Mouse (Mus musculus) heart, adult 2 months (tissue): ENCODE measurements around the gene Cd300lf. TPM values are rescaled to one million over a fixed set of nuclear protein-coding genes. Genes with fewer than 3 reads are reported as not detected.

Experiments
- DNase-seq, 2 experiments: peaks; one replicate each; pipeline ENCODE4 v3.0.0; 2021
- H3K27ac ChIP-seq: fragments of 200-600 bp; 2 replicates; pipeline ENCODE4 v1.8.1; 2022
- H3K27me3 ChIP-seq: fragments of 200-500 bp; 2 replicates; pipeline ENCODE4 v1.6.1; 2012; ENCODE audit warnings: mild to moderate bottlenecking, low read length, inconsistent platforms, mixed read lengths; ENCODE audit not compliant: control insufficient read depth, insufficient read depth
- H3K36me3 ChIP-seq: fragments of 200-500 bp; 2 replicates; pipeline ENCODE4 v1.6.1; 2012; ENCODE audit warnings: low read length, inconsistent platforms; ENCODE audit not compliant: control insufficient read depth, insufficient read depth
- H3K4me1 ChIP-seq: fragments of 200-500 bp; 2 replicates; pipeline ENCODE4 v1.6.1; 2011; ENCODE audit warnings: low read length; ENCODE audit not compliant: control insufficient read depth, insufficient read depth
- H3K4me3 ChIP-seq: fragments of 200-600 bp; 2 replicates; pipeline ENCODE4 v1.8.1; 2022
- H3K79me2 ChIP-seq: fragments of 200-500 bp; replicated peaks from 2 replicates; pipeline ENCODE4 v1.6.1; 2012; ENCODE audit warnings: mild to moderate bottlenecking, inconsistent platforms, low read length, moderate library complexity, mixed read lengths; ENCODE audit not compliant: control insufficient read depth, insufficient read depth
- H3K9ac ChIP-seq: fragments of 200-500 bp; 2 replicates; pipeline ENCODE4 v1.6.1; 2012; ENCODE audit warnings: low read depth, mild to moderate bottlenecking, control low read depth, inconsistent platforms, low read length, mixed read lengths
- CTCF ChIP-seq: fragments of 200-600 bp; IDR thresholded peaks from 2 replicates; pipeline ENCODE4 v1.8.1; 2022; ENCODE audit warnings: antibody characterized with exemption, mild to moderate bottlenecking, moderate library complexity
- EP300 ChIP-seq: fragments of 200-500 bp; IDR thresholded peaks from 2 replicates; pipeline ENCODE4 v1.6.1; 2011; ENCODE audit warnings: low read depth, low read length, control low read depth; ENCODE audit not compliant: insufficient read depth
- POLR2A ChIP-seq: fragments of 200-500 bp; IDR thresholded peaks from 2 replicates; pipeline ENCODE4 v1.6.1; 2011; ENCODE audit warnings: mild to moderate bottlenecking, low read depth, low read length, control low read depth; ENCODE audit not compliant: insufficient read depth
- WGBS: fragments of 180-500 bp; shearing (Covaris S2); methylation state at CpG from one replicate; pipeline ENCODE4 v1.1.7; 2018; 5-methylcytosine and 5-hydroxymethylcytosine counted together
- intact Hi-C: fragments of 180-260 bp; cut with DNase I; formaldehyde crosslinking; loops from one replicate; pipeline ENCODE4 v1.15.1; 2025
- polyA plus RNA-seq: library from polyadenylated mRNA; depleted of rRNA; stranded (reverse); fragments of >200 nt; gene quantifications from 2 replicates; pipeline ENCODE4 v1.2.3, GENCODE M21; 2012
- total RNA-seq, 2 experiments: library from RNA; stranded (reverse); gene quantifications; 2 replicates each; pipeline ENCODE4 v1.2.3; 2021

The Cd300lf gene
- total and polyA plus RNA-seq, 3 experiments: 0.11 to 1.00 (median 0.60) TPM

DNA sequence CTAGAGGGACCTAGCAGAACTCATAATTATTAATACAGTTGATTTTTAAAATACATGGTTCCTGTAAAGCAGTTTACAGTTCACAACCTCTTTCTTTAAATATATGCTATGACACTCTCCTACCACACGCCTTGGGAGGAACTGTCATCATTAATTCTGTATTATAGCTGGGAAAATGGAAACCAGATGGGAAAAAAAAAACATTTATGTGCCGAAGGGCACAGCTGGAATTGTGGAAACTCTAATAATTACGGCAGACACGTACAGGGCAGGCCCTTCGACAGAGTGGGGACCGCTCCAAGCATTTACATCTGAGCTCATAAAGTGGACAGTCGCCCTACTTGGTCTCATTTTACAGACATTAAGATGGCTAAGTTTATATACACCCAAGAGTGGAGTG lies 33.1 kb downstream of the Cd300lf start:
- TF ChIP-seq CTCF (no peak), EP300 (no peak), POLR2A (no peak)
- Histone ChIP-seq H3K4me3 (no peak overlapping the region), H3K36me3 (no peaks in the 10 kb centered on the region), H3K79me2 (no peaks in the 10 kb centered on the region), H3K27me3 (no peaks in the 10 kb centered on the region), H3K27ac (no peak overlapping the region), H3K4me1 (peaks cover 2% of the 10 kb centered on the region; the same call in 1 of the 2 replicates), H3K9ac (no peak overlapping the region)
- DNase-seq: no peak
- intact Hi-C loops: no loop called here
- WGBS: 78% methylated on average over 7 of the region's 7 CpGs

DNA sequence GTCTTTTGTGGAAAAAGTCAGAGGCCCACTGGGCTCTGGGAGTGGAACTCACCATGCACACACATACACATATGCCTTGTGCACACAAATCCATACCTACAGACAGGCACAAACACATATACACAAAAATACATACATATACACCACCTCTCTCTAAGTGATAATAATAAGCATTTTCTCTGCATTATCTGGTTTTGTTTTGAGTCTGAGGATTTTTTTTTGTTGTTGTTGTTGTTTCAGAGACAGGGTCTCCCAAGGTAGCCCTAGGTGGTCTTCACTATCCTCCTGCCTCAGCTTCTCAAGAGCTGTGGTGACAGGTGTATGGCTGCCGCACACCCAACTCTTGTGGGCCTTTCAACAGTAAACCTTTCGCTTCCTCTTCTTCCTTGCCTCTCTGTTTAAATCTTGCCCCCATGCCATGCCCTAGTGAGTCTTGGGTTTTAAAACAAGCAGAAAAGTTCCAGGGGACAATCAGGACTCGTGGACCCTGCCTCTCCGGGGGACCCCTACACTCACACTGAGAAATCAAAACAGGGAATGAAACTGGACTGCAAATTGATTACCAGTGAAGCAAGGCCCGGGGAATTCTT lies 33.7 kb downstream of the Cd300lf start:
- Histone ChIP-seq H3K36me3 (no peaks in the 10 kb centered on the region), H3K4me1 (peaks cover 2% of the 10 kb centered on the region; the same call in 1 of the 2 replicates), H3K4me3 (no peak overlapping the region), H3K27me3 (no peaks in the 10 kb centered on the region), H3K79me2 (no peaks in the 10 kb centered on the region), H3K9ac (no peak overlapping the region), H3K27ac (no peak overlapping the region)
- 82% methylated on average over 5 of the region's 5 CpGs for WGBS
- intact Hi-C loops: no loop called here
- no peak for DNase-seq
- TF ChIP-seq CTCF (no peak), EP300 (no peak), POLR2A (no peak)

DNA sequence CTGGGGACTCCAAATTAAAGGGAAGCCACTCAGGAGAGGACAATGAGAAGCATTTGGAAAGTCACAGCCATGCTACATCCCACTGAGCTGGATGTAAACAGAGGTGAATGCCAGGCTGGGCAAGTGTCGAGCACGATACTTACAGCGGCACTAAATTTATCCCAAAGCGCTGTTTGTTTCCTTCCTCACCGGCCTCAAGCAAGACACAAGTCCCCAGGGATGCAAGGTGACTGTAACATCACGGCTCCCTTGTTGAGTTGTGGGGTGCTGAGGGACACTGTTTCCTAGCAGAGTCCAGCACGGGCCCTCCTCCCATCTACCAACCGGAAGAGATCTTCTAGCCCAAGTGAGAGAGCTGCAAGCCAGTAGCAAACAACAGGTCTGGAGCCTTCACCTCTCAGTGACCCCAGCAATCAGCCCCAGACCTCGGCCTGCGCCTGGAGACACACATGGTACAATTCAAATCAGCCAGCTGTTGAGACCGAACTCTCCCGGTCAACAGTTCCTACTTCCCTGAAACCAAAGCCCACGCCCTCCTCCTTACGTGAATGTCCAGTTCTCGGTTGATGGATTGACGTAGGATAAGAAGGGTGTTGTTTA lies 34.5 kb downstream of the Cd300lf start:
- WGBS: 41% methylated on average over 16 of the region's 16 CpGs
- no peak for DNase-seq
- intact Hi-C loops: no loop called here
- H3K27ac ChIP-seq: no peak overlapping the region
- TF ChIP-seq POLR2A: no peak
- no peak for TF ChIP-seq CTCF
- no peak for TF ChIP-seq EP300
- H3K36me3 ChIP-seq: no peaks in the 10 kb centered on the region
- H3K79me2 ChIP-seq: no peaks in the 10 kb centered on the region
- peaks cover 2% of the 10 kb centered on the region; the same call in 1 of the 2 replicates for H3K4me1 ChIP-seq
- H3K9ac ChIP-seq: no peak overlapping the region
- no peak overlapping the region for H3K4me3 ChIP-seq
- H3K27me3 ChIP-seq: no peaks in the 10 kb centered on the region

DNA sequence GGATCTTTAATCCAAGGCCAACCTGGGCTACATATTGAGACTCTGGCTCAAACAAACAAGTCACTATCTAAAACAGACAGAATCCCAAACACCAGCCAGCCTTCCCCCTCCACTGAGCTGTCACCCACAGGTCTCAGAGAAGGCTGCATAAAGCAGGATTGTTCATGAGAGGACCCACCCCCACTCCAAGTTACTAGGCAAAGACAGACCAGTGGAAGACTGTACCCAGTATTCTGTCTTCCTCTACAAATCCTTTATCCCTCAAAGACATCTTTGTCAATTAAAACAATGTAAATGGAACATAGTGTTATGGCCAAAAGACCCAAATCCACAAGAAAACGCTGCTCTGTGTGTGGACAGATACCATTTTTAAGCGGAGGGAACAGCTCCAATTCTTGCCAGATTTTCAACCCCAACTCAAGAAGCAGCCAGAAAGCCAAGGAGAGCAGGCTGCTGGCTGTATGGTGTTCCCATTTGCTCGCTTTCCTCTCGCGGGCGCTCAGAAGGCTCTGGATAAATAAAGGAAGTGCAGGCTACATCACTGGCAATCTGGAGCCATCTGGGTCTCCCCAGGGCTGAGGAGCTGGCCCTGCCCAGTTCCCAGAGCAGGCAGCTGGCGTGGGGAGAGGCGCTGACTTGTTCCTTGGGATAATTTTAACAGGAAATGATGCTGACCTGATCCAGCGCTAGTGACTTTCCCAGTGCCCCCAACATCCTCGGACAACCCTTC lies 35.4 kb downstream of the Cd300lf start:
- H3K27ac ChIP-seq: no peak overlapping the region

GRCm38 (mm10) chr11:115092140-115092539 lies 41.7 kb downstream of the Cd300lf start:
- 0 out of 2 replicates have a peak, but pooled peaks cover 2% of the 10 kb centered on the region for H3K27me3 ChIP-seq

More for the DNA sequence above, 35.4 kb downstream of the Cd300lf start:
- peaks cover 2% of the 10 kb centered on the region; the same call in 1 of the 2 replicates for H3K4me1 ChIP-seq
- H3K27me3 ChIP-seq: no peaks in the 10 kb centered on the region
- intact Hi-C loops: no loop called here
- H3K36me3 ChIP-seq: no peaks in the 10 kb centered on the region
- no peak overlapping the region for H3K9ac ChIP-seq
- no peaks in the 10 kb centered on the region for H3K79me2 ChIP-seq
- TF ChIP-seq EP300 (no peak), CTCF (no peak), POLR2A (no peak)
- no peak overlapping the region for H3K4me3 ChIP-seq
- 26% methylated on average over 10 of the region's 10 CpGs for WGBS
- peak in 1 of 2 experiments; percentile 15 for DNase-seq

More at GRCm38 (mm10) chr11:115092140-115092539, 41.7 kb downstream of the Cd300lf start:
- Histone ChIP-seq H3K9ac (no peak overlapping the region), H3K27ac (no peak overlapping the region), H3K4me3 (no peak overlapping the region), H3K4me1 (no peaks in the 10 kb centered on the region), H3K79me2 (no peaks in the 10 kb centered on the region), H3K36me3 (no peaks in the 10 kb centered on the region)
- no peak for TF ChIP-seq POLR2A
- TF ChIP-seq EP300: no peak
- TF ChIP-seq CTCF: no peak
- DNase-seq: no peak
- intact Hi-C loops: no loop called here
- 16% methylated on average over 4 of the region's 4 CpGs for WGBS
